30 mouse cellular contexts compared by ENCODE assay signal in genomic region chr19:4146366-4147021, GRCm38 (mm10). TPM values are rescaled to one million over a fixed set of nuclear protein-coding genes. Genes with fewer than 3 reads are reported as not detected.
DNase-seq lines count a peak whose midpoint lies in the region; ATAC-seq and TF ChIP-seq lines count a peak whose summit lies in the region.
"Had no signal": no experiment of that assay in that cellular context is flagged by ENCODE, and none has a peak within 500 bp of the region (broad histone marks: within the 10 kb centered on the region; RNA-seq: fewer than 3 reads in every experiment).

No protein-coding gene starts in this region.

- TF ChIP-seq CTCF in bone marrow, adult 2 months (IDR thresholded peaks at IDR 0.05; ENCODE audit: control insufficient read depth, insufficient read depth, low read length): no peak

- H3K9me3 ChIP-seq in forebrain, embryonic 10.5 days: peaks cover 6% of the 10 kb centered on the region; the same call in 1 of the 2 replicates
- H3K9me3 ChIP-seq in forebrain, embryonic 15.5 days: no peaks in the 10 kb centered on the region
- no peaks in the 10 kb centered on the region for H3K9me3 ChIP-seq in limb, embryonic 13.5 days
- H3K9me3 ChIP-seq in limb, embryonic 10.5 days (replicated peaks): no peaks in the 10 kb centered on the region
- H3K9me3 ChIP-seq: forebrain, embryonic 12.5 days; hindbrain, embryonic 10.5 days; hindbrain, embryonic 15.5 days; midbrain, embryonic 13.5 days; neural tube, embryonic 13.5 days had no signal

- no peak for ATAC-seq in forebrain, embryonic 15.5 days (replicated peaks)
- no peak for ATAC-seq in limb, embryonic 13.5 days (ENCODE audit: low FRiP score, low read depth)
- ATAC-seq: CD4-positive, CD25-positive, alpha-beta regulatory T cell, adult 4 months; inflammation-experienced regulatory T-cells, adult 6 months; midbrain, embryonic 13.5 days had no signal

- peaks cover 34% of the 10 kb centered on the region for H3K4me1 ChIP-seq in forebrain, embryonic 10.5 days
- H3K4me1 ChIP-seq in forebrain, embryonic 15.5 days: peaks cover 24% of the 10 kb centered on the region
- peaks cover 18% of the 10 kb centered on the region for H3K4me1 ChIP-seq in limb, embryonic 13.5 days
- H3K4me1 ChIP-seq in limb, embryonic 10.5 days: peaks cover 50% of the 10 kb centered on the region
- H3K4me1 ChIP-seq in bone marrow, adult 2 months (ENCODE audit: control insufficient read depth, insufficient read depth, low read length): peaks cover 11% of the 10 kb centered on the region

- H3K79me2 ChIP-seq in macrophage (ENCODE audit: inconsistent target): peaks cover 26% of the 10 kb centered on the region

- H3K9ac ChIP-seq in forebrain, embryonic 15.5 days (replicated peaks): no peak overlapping the region
- peak overlapping the region; percentile 27; the same call in 1 of the 2 replicates for H3K9ac ChIP-seq in limb, embryonic 13.5 days
- H3K9ac ChIP-seq: forebrain, embryonic 12.5 days; heart, embryonic 12.5 days; hindbrain, embryonic 15.5 days; midbrain, embryonic 13.5 days had no signal

- H3K4me2 ChIP-seq in forebrain, embryonic 15.5 days (replicated peaks): no peak overlapping the region
- no peak overlapping the region for H3K4me2 ChIP-seq in limb, embryonic 13.5 days (replicated peaks)
- H3K4me2 ChIP-seq: forebrain, embryonic 12.5 days; heart, embryonic 12.5 days; hindbrain, embryonic 15.5 days; midbrain, embryonic 13.5 days; neural tube, embryonic 13.5 days had no signal

- 60% methylated on average over 12 of the region's 12 CpGs for WGBS in forebrain, embryonic 10.5 days
- WGBS in forebrain, embryonic 15.5 days: 67% methylated on average over 12 of the region's 12 CpGs
- WGBS in limb, embryonic 13.5 days: 67% methylated on average over 12 of the region's 12 CpGs
- WGBS in limb, embryonic 10.5 days: 68% methylated on average over 12 of the region's 12 CpGs
- 78% methylated on average over 12 of the region's 12 CpGs for WGBS in bone marrow, adult 2 months
- 85% methylated on average over 11 of the region's 12 CpGs for WGBS in macrophage (ENCODE audit: missing documents)

- 0 out of 2 replicates have a peak overlapping the region, but pooled peaks have one; percentile 8 for H3K27ac ChIP-seq in forebrain, embryonic 10.5 days
- H3K27ac ChIP-seq in forebrain, embryonic 15.5 days (replicated peaks): no peak overlapping the region
- no peak overlapping the region for H3K27ac ChIP-seq in limb, embryonic 13.5 days
- no peak overlapping the region for H3K27ac ChIP-seq in limb, embryonic 10.5 days
- H3K27ac ChIP-seq in bone marrow, adult 2 months (ENCODE audit: control insufficient read depth, insufficient read depth, low read depth, low read length, poor library complexity): peak overlapping the region; percentile 16; the same call in 1 of the 2 replicates
- peak overlapping the region; percentile 52 for H3K27ac ChIP-seq in macrophage
- H3K27ac ChIP-seq: forebrain, embryonic 12.5 days; hindbrain, embryonic 10.5 days; hindbrain, embryonic 15.5 days; midbrain, embryonic 13.5 days; neural tube, embryonic 13.5 days had no signal

- no peaks in the 10 kb centered on the region for H3K27me3 ChIP-seq in forebrain, embryonic 10.5 days (ENCODE audit: poor library complexity, severe bottlenecking)
- no peaks in the 10 kb centered on the region for H3K27me3 ChIP-seq in forebrain, embryonic 15.5 days
- H3K27me3 ChIP-seq in limb, embryonic 13.5 days: no peaks in the 10 kb centered on the region
- no peaks in the 10 kb centered on the region for H3K27me3 ChIP-seq in limb, embryonic 10.5 days (ENCODE audit: low read depth, poor library complexity, severe bottlenecking)
- H3K27me3 ChIP-seq: heart, embryonic 12.5 days; hindbrain, embryonic 15.5 days; midbrain, embryonic 13.5 days; neural tube, embryonic 13.5 days had no signal

- DNase-seq in forebrain, embryonic 10.5 days (ENCODE audit: extremely low spot score, low spot score): no peak
- no peak for DNase-seq in limb, embryonic 10.5 days (ENCODE audit: low spot score)
- DNase-seq in T-cell, adult 2 months (ENCODE audit: low spot score): no peak
- DNase-seq: adrenal gland, postnatal 10 days; cerebellum, adult 8-10 months; gastrocnemius, postnatal 25 days; kidney, postnatal 14 days; left cerebral cortex, postnatal 4 days; liver; thymus, postnatal 14 days had no signal

- TF ChIP-seq POLR2A in bone marrow, adult 2 months (IDR thresholded peaks at IDR 0.05; ENCODE audit: borderline replicate concordance, control insufficient read depth, low read depth, low read length): no peak

- H3K36me3 ChIP-seq in forebrain, embryonic 10.5 days (replicated peaks): peaks cover 18% of the 10 kb centered on the region
- peaks cover 6% of the 10 kb centered on the region for H3K36me3 ChIP-seq in forebrain, embryonic 15.5 days
- H3K36me3 ChIP-seq in limb, embryonic 13.5 days: peaks cover 18% of the 10 kb centered on the region
- H3K36me3 ChIP-seq in limb, embryonic 10.5 days: peaks cover 19% of the 10 kb centered on the region
- H3K36me3 ChIP-seq in macrophage (ENCODE audit: inconsistent target): peaks cover 19% of the 10 kb centered on the region

- H3K4me3 ChIP-seq in forebrain, embryonic 10.5 days: no peak overlapping the region
- no peak overlapping the region for H3K4me3 ChIP-seq in forebrain, embryonic 15.5 days
- H3K4me3 ChIP-seq in limb, embryonic 13.5 days: no peak overlapping the region
- no peak overlapping the region for H3K4me3 ChIP-seq in limb, embryonic 10.5 days
- no peak overlapping the region for H3K4me3 ChIP-seq in bone marrow, adult 2 months (replicated peaks; ENCODE audit: control insufficient read depth, low read depth, low read length)
- H3K4me3 ChIP-seq in macrophage (ENCODE audit: inconsistent target): no peak overlapping the region
- H3K4me3 ChIP-seq: erythroblast, embryonic 14.5 days; forebrain, embryonic 12.5 days; heart, embryonic 12.5 days; hindbrain, embryonic 10.5 days; hindbrain, embryonic 15.5 days; midbrain, embryonic 13.5 days; neural tube, embryonic 13.5 days had no signal

RNA-seq across cellular contexts. Expression of gene Coro1b, which starts 1.9 kb away (rescaled TPM):
- 128 and 130 TPM in 2 replicates for polyA plus RNA-seq in forebrain, embryonic 10.5 days (2016; fragmentation: Nextera tagmentation; extraction: Ambion mirVana)
- polyA plus RNA-seq in forebrain, embryonic 15.5 days (2015; fragmentation: Nextera tagmentation; extraction: Ambion mirVana): 144 and 145 TPM in 2 replicates
- polyA plus RNA-seq in limb, embryonic 13.5 days (2015; fragmentation: Nextera tagmentation; extraction: Ambion mirVana): 137 and 146 TPM in 2 replicates
- 129 and 148 TPM in 2 replicates for polyA plus RNA-seq in limb, embryonic 10.5 days (2016; fragmentation: Nextera tagmentation; extraction: Ambion mirVana)
- polyA plus RNA-seq in bone marrow, adult 2 months (2011; ENCODE audit: insufficient read depth, insufficient read length, low replicate concordance, missing spikeins): 75.8 and 114 TPM in 2 replicates
- 100 to 1,000 TPM; 114 to 682 (median 437) TPM for total RNA-seq in macrophage (2018; cell fraction: chromatin; rRNA removed)
- 100 to 1,000 TPM; 201 to 317 (median 267) TPM for total RNA-seq in macrophage (2018; cell fraction: cytosol; rRNA removed)
- total RNA-seq in macrophage (2018; cell fraction: nucleus; rRNA removed): 100 to 1,000 TPM; 129 to 367 (median 245) TPM
- 252 to 368 TPM (median 357 TPM) in 3 replicates for polyA plus RNA-seq in macrophage (2018)

RNA-seq across cellular contexts. Expression of gene Cabp4, which starts 2.7 kb away (rescaled TPM):
- polyA plus RNA-seq in forebrain, embryonic 10.5 days (2016; fragmentation: Nextera tagmentation; extraction: Ambion mirVana): not detected in 2 replicates
- polyA plus RNA-seq in forebrain, embryonic 15.5 days (2015; fragmentation: Nextera tagmentation; extraction: Ambion mirVana): 0.10 and 0.15 TPM in 2 replicates
- polyA plus RNA-seq in limb, embryonic 13.5 days (2015; fragmentation: Nextera tagmentation; extraction: Ambion mirVana): 0.05 and 0.13 TPM in 2 replicates
- polyA plus RNA-seq in limb, embryonic 10.5 days (2016; fragmentation: Nextera tagmentation; extraction: Ambion mirVana): 0.15 TPM in 1 of 2 replicates, not detected in the other
- 0.29 and 0.60 TPM in 2 replicates for polyA plus RNA-seq in bone marrow, adult 2 months (2011; ENCODE audit: insufficient read depth, insufficient read length, low replicate concordance, missing spikeins)
- total RNA-seq in macrophage (2018; cell fraction: chromatin; rRNA removed): under 1 TPM in 1 of 26 experiments, not detected in 25; 0.67 TPM
- under 1 TPM in 9 of 26 experiments, not detected in 17; 0.07 to 0.19 (median 0.14) TPM for total RNA-seq in macrophage (2018; cell fraction: cytosol; rRNA removed)
- total RNA-seq in macrophage (2018; cell fraction: nucleus; rRNA removed): 1 to 10 TPM in 2 of 26 experiments, under 1 TPM in 8, not detected in 16; 0.22 to 1.3 (median 0.45) TPM
- polyA plus RNA-seq in macrophage (2018): not detected in 3 replicates
- total RNA-seq: gastrocnemius, postnatal 25 days; left cerebral cortex, postnatal 4 days had no signal
- polyA plus RNA-seq: embryonic facial prominence, embryonic 14.5 days; lung, embryonic 16.5 days had no signal

RNA-seq across cellular contexts. Expression of gene Gpr152, which starts 6.9 kb away (rescaled TPM):
- not detected in 2 replicates for polyA plus RNA-seq in forebrain, embryonic 10.5 days (2016; fragmentation: Nextera tagmentation; extraction: Ambion mirVana)
- polyA plus RNA-seq in forebrain, embryonic 15.5 days (2015; fragmentation: Nextera tagmentation; extraction: Ambion mirVana): not detected in 2 replicates
- not detected in 2 replicates for polyA plus RNA-seq in limb, embryonic 13.5 days (2015; fragmentation: Nextera tagmentation; extraction: Ambion mirVana)
- not detected in 2 replicates for polyA plus RNA-seq in limb, embryonic 10.5 days (2016; fragmentation: Nextera tagmentation; extraction: Ambion mirVana)
- not detected in 2 replicates for polyA plus RNA-seq in bone marrow, adult 2 months (2011; ENCODE audit: insufficient read depth, insufficient read length, low replicate concordance, missing spikeins)
- total RNA-seq in macrophage (2018; cell fraction: chromatin; rRNA removed): under 1 TPM in 7 of 26 experiments, not detected in 19; 0.16 to 0.40 (median 0.21) TPM
- not detected for total RNA-seq in macrophage (2018; cell fraction: cytosol; rRNA removed)
- total RNA-seq in macrophage (2018; cell fraction: nucleus; rRNA removed): under 1 TPM in 2 of 26 experiments, not detected in 24; 0.20 to 0.21 TPM
- polyA plus RNA-seq in macrophage (2018): not detected in 3 replicates
- total RNA-seq: adrenal gland, postnatal 10 days; gastrocnemius, postnatal 25 days; layer of hippocampus, adult 18-20 months; layer of hippocampus, postnatal 25 days; left cerebral cortex, postnatal 4 days; megakaryocyte-erythroid progenitor cell, adult 5-6 weeks had no signal
- polyA plus RNA-seq: forebrain, embryonic 12.5 days; heart, embryonic 12.5 days; hindbrain, embryonic 10.5 days; kidney, embryonic 14.5 days; lung, embryonic 16.5 days; neural tube, embryonic 13.5 days; stomach, embryonic 16.5 days had no signal

RNA-seq across cellular contexts. Expression of gene Ptprcap, which starts 6.9 kb away (rescaled TPM):
- 0.71 TPM in 1 of 2 replicates, not detected in the other for polyA plus RNA-seq in forebrain, embryonic 10.5 days (2016; fragmentation: Nextera tagmentation; extraction: Ambion mirVana)
- 0.59 and 1.1 TPM in 2 replicates for polyA plus RNA-seq in forebrain, embryonic 15.5 days (2015; fragmentation: Nextera tagmentation; extraction: Ambion mirVana)
- 2.7 and 3.6 TPM in 2 replicates for polyA plus RNA-seq in limb, embryonic 13.5 days (2015; fragmentation: Nextera tagmentation; extraction: Ambion mirVana)
- polyA plus RNA-seq in limb, embryonic 10.5 days (2016; fragmentation: Nextera tagmentation; extraction: Ambion mirVana): 0.93 and 1.4 TPM in 2 replicates
- 27.6 and 60.8 TPM in 2 replicates for polyA plus RNA-seq in bone marrow, adult 2 months (2011; ENCODE audit: insufficient read depth, insufficient read length, low replicate concordance, missing spikeins)
- total RNA-seq in macrophage (2018; cell fraction: chromatin; rRNA removed): 10 to 100 TPM in 4 of 26 experiments, 1 to 10 TPM in 21, not detected in 1; 1.6 to 14.3 (median 6.8) TPM
- 10 to 100 TPM in 1 of 26 experiments, 1 to 10 TPM in 25; 1.7 to 15.8 (median 4.2) TPM for total RNA-seq in macrophage (2018; cell fraction: cytosol; rRNA removed)
- total RNA-seq in macrophage (2018; cell fraction: nucleus; rRNA removed): 1 to 10 TPM in 23 of 26 experiments, not detected in 3; 1.2 to 8.8 (median 3.4) TPM
- 0.28 to 0.53 TPM (median 0.41 TPM) in 3 replicates for polyA plus RNA-seq in macrophage (2018)

RNA-seq across cellular contexts. Expression of gene Rps6kb2, which starts 16.7 kb away (rescaled TPM):
- polyA plus RNA-seq in forebrain, embryonic 10.5 days (2016; fragmentation: Nextera tagmentation; extraction: Ambion mirVana): 59.7 TPM in 2 replicates
- polyA plus RNA-seq in forebrain, embryonic 15.5 days (2015; fragmentation: Nextera tagmentation; extraction: Ambion mirVana): 54.1 and 54.6 TPM in 2 replicates
- polyA plus RNA-seq in limb, embryonic 13.5 days (2015; fragmentation: Nextera tagmentation; extraction: Ambion mirVana): 63.9 and 65.7 TPM in 2 replicates
- 58.3 and 66.0 TPM in 2 replicates for polyA plus RNA-seq in limb, embryonic 10.5 days (2016; fragmentation: Nextera tagmentation; extraction: Ambion mirVana)
- 51.8 and 86.1 TPM in 2 replicates for polyA plus RNA-seq in bone marrow, adult 2 months (2011; ENCODE audit: insufficient read depth, insufficient read length, low replicate concordance, missing spikeins)
- 100 to 1,000 TPM in 1 of 26 experiments, 10 to 100 TPM in 25; 26.9 to 105 (median 65.9) TPM for total RNA-seq in macrophage (2018; cell fraction: chromatin; rRNA removed)
- 10 to 100 TPM; 16.9 to 28.7 (median 23.1) TPM for total RNA-seq in macrophage (2018; cell fraction: cytosol; rRNA removed)
- total RNA-seq in macrophage (2018; cell fraction: nucleus; rRNA removed): 10 to 100 TPM; 23.8 to 76.7 (median 43.6) TPM
- polyA plus RNA-seq in macrophage (2018): 13.6 to 29.6 TPM (median 18.4 TPM) in 3 replicates

Comparison
In these comparisons a context has a peak if more than half of its experiments do, and no peak if none do; other contexts are left out.
1. H3K27ac ChIP-seq: peak in forebrain, embryonic 10.5 days (single experiment), bone marrow, adult 2 months (single experiment) and macrophage (single experiment); none in forebrain, embryonic 15.5 days (single experiment), limb, embryonic 13.5 days (single experiment) and limb, embryonic 10.5 days (single experiment).